Mouse (Mus musculus): Measurements from ENCODE around the gene Slc39a13. TPM values are rescaled to one million over a fixed set of nuclear protein-coding genes. Genes with fewer than 3 reads are reported as not detected.

The Slc39a13 gene
- total RNA-seq, 2 experiments from 2014 or later, result 27.6 to 36.6 TPM

DNA sequence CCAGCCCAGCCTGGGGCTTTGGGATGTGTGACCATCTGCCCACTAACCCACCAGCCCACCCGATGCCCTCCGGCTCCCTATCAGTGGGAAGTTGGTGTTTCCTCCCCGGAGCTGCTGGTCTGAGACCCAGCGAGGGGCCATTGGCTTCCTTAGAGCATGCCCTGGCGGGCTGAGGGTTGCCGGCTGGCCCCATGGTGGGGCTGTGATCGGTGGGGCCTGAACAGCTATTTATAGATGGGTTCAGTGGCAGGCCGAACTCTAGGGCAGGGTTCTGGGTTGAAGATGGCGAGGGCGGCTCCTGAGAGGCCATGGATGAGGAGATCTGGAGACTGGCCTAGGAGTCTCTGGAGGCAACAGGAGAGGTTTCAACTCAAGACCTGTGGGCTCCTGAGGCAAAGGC is 26.8 kb upstream of the Slc39a13 start:
- DNase-seq (ENCODE audit: low spot score in 2 of 2), result no peak
- intact Hi-C loops (cut with DNase I), result no loop called here

DNA sequence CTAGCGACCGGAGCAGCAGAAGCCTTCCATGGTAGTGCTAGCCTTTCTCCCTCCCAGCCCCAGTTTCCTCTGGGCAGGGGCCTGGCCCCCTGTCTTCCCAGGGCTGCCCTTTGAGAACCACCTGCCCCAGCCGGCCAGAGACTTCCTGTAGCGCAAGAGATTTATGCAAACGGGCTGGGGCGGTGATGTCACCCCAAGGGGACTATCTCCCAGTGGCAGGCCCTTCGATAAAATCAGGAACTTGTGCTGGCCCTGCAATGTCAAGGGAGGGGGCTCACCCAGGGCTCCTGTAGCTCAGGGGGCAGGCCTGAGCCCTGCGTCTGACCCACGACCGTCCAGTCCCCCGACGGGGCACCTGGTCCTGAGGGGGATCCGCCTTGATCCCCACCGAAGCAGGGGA is 26.3 kb upstream of the Slc39a13 start:
- DNase-seq (ENCODE audit: low spot score in 2 of 2), result no peak
- intact Hi-C loops (cut with DNase I), result no loop called here

DNA sequence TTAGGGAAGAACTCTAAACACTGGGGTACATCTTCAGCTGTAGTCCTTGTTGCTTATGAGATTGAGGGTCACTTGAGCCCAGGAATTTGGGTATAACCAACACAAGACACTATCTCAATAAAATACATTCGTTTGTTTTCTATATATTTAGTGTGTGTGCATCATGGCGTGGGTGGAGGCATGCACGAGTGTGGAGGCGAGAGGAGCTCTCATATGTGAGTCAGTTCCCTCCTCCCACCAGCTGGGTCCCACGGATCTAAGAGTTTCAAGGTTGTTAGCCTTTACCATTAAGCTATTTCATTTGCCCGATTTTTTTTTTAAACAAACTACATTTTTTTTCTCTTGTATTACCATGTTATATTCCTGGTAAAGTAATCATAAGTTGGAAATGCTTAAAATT is 20.6 kb upstream of the Slc39a13 start:
- no peak for DNase-seq (ENCODE audit: low spot score in 2 of 2)
- intact Hi-C loops (cut with DNase I), result no loop called here

DNA sequence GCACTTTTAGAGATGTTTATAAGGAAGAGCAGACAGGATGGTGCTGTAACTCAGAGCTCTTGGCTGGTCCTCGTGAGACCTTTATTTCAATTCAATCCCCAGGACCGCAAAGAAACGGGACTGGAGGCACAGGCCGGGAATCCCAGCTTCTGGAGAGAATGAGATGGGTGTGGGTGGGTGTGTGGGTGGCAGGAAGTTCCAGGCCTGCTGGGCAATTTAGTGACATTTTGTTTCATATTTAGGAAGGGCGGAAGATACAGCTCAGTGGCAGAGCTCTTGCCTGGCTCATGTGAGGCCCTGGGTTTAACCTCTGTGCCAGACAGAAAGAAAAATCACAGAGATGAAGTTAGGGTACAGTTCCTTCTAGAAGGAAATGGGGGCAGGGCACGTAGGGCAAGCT is 20.0 kb upstream of the Slc39a13 start:
- intact Hi-C loops (cut with DNase I), result no loop called here
- no peak for DNase-seq (ENCODE audit: low spot score in 2 of 2)

DNA sequence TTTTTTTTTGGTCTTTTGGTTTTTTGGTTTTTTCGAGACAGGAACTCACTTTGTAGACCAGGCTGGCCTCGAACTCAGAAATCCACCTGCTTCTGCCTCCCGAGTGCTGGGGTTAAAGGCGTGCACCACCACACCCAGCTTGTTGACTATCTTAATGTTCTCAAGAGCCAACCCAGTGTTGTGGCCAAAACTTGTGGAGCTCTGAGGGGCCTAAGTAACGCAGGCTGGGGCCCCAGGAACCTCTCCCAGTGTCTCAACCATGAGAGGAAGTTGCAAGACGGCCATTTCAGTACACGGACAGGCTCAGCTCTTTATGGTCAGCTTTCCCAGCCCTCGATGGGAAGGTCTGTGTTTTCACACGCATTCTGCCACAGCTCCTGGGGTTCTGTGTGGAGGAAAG is 18.8 kb upstream of the Slc39a13 start:
- no peak for DNase-seq (ENCODE audit: low spot score in 2 of 2)
- intact Hi-C loops (cut with DNase I), result no loop called here

DNA sequence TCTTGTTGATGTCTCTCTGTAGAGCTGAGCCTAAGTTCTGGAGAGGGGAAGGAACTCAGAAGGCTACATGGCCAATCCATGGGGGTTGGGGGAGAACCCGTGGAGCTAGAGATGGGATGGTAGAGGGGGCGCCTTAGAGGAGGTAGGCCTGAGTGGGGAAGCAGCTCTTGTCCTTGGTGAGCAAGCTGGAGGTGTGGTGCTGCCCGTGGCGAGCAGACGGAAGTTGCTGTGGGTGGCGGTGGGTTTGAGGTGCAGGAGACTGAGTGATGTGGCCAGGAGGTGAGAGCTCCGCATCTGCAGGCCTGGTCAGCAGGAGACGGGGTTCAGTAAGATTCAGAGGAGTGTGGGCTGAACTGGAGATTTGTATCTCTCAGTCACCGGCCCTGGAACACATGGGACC is 17.2 kb upstream of the Slc39a13 start:
- intact Hi-C loops (cut with DNase I), result no loop called here
- no peak for DNase-seq (ENCODE audit: low spot score in 2 of 2)

DNA sequence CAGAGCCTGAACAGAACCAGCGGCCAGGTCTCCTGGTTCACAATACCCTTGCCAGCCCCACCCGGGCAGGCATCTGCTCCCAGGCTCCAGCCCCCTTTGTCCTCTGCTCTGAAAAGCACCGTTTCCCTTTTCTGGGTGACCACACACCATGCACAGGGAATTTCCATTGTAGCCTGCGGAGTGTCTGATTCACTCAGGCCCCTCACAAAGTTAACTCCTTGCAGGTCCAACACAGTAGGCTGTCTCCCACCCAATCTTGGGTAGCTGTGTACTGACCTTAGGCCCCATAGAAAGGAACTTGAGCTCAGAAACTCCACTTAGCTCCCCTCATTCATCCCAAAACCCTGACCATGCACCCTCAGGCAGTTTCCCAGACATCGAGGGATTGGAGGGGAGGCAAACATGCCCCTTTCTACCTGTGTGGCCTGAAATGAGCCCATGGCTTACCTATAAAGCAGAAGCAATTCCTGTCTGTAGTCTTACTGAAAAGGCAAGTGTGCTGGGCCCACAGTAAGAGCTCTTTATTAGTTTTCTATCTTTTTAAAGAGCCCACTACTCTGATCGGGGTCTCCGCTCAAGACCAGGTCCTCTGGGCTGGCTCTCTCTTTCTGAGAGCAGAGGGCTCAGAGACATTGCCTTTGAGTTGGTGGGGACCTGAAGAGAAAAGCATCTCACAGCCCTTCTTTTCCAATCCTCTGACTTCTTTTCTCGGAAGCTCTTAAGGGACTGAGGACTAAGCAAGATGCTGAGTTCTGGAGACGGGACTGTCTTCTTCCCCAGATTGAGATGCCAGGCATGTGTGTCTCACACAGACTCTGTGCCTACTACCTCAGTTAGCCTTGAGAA is 16.4 kb upstream of the Slc39a13 start:
- intact Hi-C loops (cut with DNase I), result no loop called here
- DNase-seq (ENCODE audit: low spot score in 2 of 2), result no peak

DNA sequence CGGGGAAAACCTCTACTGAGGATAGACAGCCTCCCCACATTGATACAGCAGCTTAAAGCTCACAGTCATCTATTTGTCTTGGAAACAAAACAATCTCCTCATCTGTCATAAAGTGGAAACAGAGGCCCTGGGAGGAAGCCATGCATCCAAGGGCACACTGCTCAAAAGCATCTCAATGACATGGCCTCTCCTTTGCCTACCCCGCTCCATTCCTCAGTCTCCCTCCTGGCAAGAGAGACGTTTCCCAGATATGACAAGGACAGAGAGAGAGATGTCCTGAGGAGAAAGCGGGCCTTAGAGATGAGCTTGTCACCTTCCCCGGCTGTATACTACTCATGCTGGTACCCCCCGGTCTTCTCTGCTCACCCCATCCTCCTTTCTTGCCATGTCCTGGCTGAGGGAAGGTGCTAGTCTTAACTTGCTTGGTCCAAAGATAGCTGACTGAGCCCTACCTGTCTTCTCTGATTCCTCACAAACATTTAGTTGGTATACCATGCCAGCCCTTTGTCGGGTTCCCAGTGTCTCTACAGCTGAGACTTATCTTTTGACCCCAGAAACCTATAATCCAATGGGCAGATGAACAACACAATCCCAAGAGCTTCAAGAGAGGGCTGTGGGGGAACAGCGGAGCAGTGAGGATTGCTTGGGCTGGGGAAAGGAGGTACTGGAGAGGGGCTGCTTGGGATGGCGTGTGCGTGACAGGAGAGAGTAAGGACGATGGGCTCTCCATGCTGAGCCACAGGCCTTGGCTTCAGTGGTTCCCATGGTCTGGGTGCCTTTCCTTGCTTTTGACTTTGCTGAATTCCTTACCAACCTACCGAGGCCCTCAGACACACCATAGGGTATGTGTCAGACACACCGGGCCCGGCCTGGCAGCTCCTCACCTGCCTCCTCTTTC is 15.5 kb upstream of the Slc39a13 start:
- no peak for DNase-seq (ENCODE audit: low spot score in 2 of 2)
- intact Hi-C loops (cut with DNase I), result no loop called here

DNA sequence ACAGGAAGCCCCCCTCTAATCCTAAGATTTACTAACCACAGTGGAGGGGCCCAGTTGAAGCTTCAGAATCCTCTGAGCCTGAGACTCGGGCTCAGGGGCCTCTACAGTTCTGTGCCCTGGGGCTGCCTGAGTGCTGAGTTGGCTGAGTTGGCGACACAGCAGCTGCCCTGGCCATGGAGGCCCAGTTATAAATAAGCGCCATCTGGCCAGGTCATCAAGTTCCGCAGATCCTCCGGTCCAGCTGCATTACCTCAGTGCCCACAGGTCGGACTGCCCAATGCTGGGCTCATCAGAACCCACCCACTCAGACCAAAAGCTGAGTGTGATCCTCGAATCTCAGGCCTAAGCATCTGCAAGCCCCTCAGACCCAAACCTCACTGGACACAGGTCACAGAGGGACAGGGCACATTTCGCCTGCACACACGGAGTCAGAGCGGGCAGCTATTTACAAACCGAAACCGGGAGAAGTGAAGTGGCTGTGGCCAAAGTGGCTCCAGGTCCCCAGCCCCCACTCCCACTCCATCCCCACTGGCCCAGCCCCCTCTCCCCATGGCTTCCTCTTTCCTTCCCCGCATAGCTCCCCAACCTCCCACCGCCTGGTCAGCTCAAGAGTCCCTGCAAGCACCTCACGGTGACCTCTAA is 14.1 kb upstream of the Slc39a13 start:
- intact Hi-C loops (cut with DNase I), result no loop called here
- no peak for DNase-seq (ENCODE audit: low spot score in 2 of 2)

DNA sequence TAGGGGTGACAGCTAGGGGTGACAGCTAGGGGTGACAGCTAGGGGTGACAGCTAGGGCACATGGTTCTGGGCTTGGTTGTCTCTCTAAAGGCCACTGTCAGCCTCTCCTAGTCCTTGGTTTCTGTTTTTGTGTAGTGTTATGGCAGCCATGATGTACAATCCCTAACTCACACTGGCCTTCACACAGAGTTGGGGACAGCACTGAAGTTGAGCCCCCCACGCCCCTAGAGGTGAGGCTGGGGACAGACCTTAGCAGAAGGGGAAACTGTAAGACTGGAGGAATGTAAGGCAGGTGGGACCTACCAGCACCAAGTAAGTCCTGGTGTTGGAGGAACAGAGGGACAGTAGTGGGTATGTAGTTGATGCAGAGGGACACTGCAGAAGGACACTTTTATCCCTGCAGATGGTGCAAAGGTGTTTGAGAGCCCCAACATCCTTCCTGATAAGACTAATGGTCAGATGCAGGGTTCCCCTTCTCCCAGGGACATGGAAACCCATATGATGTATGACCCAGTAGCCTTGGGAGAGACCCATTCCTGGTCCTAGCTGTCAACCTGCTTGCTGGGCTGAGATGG is 13.2 kb upstream of the Slc39a13 start:
- DNase-seq (ENCODE audit: low spot score in 2 of 2), result no peak

DNA sequence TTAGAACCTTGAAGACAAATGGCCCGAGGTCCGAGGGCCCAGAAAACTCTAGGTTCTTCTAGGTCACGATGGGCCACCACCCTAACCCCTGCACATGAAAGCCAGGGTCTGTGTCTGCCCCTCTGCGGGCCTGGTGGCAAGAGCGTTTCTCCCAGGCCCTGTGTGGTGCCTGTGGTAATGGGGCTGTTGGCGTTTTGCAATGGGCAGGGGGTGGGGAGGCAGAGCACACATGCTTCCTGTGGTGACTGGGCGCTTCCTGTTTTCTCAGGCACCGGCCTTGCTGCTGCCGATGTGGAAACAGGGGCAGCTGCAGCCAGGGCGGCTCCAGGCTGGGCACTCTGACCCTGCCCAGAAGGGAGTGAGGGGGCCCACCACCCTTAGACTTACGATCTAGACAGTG is 12.6 kb upstream of the Slc39a13 start:
- intact Hi-C loops (cut with DNase I), result no loop called here
- no peak for DNase-seq (ENCODE audit: low spot score in 2 of 2)

More for the DNA sequence above, 13.2 kb upstream of the Slc39a13 start:
- intact Hi-C loops (cut with DNase I), result no loop called here

DNA sequence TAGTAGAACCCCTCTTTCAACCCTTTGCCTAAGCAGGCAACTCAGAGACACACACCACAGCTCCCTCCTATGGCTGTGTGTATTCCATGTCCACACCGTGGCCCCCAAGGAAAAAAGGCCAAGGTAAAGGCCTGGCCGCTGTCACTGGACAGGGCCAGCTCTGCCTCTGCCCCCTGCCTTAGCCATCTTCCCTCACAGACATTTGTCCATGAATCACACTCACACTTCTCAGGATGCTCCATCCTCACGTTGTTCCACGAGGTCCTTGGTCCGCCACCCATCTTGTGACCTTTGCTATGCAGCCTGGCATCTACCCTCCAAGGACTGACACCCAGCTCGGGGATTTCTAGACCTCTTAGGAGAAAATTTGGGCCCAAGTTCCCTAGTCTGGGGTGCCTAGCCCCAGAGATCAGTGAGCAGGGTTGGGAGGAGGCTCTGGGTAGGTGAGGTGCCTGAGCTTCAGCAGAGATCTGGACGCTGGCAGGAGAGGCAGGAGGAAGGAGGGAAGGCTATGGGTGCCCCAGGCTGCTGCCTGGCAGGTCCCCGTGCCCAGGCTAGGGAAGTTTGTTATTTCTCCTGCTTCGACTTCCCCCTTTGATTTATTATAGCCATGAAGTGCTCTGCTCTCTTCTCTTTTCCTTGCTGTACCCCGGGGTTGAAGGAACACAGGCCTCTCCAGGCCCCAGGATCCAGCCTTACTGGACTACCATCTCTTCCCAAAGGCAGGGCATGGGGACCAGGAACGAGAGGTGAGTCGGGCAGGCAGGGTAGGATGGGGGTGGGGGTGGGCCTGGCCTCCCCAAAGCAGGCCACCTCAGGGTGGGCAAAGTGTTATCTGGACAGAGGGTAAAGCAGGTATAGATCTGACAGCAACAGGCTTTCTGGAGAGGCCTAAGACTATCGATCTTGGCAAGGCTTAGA is 11.8 kb upstream of the Slc39a13 start, which contains the start of gene Spi1:
Gene Spi1 (plus strand): TSS at position 616 of the 921 bp plus-strand sequence.
- no peak for DNase-seq (ENCODE audit: low spot score in 2 of 2)
- intact Hi-C loops (cut with DNase I), result no loop called here

DNA sequence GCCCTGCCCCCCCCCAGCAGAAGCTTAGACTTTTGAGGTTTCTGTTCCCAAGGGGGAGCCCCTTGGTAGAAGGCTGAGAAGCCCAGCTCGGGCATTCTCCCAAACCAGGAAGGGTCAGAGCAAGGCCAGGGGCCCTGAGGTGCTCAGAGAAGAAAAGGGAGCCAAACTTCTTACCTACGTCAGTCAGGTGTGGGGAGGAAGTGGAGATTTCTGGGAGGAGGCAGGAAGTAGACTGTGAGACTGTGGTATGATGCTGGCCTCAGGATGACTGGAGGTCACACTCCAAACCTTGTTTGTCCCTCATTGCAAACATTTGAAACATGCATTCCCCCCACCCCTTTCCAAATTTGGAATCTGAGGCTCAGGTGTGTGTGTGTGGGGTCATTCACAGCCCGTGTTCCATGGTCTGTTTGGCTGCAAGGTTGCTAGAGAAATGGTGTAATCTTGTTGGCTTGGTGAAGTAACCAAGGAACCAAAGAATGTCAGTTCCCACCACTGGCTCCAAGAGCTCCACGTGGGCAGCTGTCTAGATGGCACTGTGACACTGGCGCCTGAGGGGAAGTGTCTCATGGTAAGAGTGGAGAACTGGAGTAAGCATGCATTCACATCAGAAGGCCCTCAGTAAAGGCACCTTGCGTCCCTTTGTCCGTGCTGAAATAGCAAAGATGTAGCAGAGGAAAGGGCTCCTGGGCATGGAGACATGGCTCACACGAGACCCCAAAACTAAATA is 10.7 kb upstream of the Slc39a13 start:
- DNase-seq (ENCODE audit: low spot score in 2 of 2), result no peak
- intact Hi-C loops (cut with DNase I), result no loop called here

DNA sequence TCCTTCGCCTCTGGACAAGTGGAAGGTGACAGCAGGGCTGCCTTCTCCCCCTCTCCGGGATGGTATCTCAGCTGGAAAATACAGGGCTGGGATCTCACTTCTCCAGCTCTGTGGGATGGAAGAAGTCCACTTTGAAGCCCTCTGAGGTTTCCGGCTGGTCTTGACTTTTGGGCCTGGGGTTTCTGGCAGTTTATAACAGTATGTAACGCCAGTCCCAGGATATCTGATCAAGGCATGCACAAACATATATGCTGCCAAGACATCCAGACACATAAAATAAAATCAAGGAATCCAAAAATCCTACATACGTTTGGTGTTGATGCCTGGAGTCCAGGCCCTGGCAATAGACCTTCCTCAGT is 8.8 kb upstream of the Slc39a13 start:
- no peak for DNase-seq (ENCODE audit: low spot score in 2 of 2)
- intact Hi-C loops (cut with DNase I), result no loop called here

DNA sequence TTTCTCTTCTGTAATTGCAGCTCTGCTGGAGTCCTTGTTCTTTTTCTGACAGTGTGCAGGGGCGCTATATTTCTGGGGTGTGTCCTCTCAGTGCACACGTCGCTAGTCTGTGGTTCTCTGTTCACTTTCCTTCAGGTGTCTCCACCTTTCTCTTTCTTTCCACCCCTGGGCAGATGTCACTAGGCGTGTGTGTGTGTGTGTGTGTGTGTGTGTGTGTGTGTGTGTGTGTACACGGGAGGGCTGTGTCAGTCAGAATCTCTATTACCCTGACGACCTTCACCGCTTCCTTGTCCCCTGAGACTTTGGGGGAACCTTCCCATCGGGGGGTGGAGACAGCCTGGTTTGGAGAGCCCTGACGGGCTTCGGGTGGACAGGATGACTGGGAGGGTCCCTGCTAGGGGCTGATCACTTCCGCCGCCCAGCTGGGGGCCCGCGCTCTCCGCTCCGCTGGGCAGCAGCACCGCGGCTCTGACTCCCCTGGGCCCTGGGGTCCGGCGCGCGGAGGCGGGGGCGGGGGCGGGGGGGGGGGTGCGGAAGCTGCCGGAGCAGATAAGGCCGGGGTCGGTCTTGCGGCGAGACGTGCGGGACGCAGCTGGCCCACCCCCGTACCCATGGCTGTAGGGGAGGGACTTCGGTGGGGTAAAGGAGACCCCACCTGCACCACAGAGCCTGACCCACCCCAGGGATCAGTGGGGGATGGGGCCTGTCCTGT is 8.3 kb upstream of the Slc39a13 start:
- DNase-seq (ENCODE audit: low spot score in 2 of 2), result no peak
- intact Hi-C loops (cut with DNase I), result no loop called here

DNA sequence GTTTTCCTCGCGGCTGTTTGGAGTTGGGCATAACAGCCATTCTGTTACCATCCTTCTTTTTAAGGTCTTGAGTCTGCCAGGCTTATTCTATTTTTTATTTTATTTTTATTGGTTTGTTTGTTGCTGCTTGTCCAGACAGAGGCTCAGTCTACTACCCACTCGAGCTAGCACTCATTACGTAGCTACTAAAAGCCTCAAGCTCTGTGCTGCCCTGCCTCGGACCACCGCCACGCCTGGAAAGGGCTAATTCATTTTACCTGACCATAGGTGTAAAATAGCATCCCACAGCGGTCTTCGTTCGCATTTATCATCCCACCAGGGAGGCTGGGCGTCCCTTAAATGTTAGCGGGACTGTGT is 7.7 kb upstream of the Slc39a13 start:
- intact Hi-C loops (cut with DNase I), result no loop called here
- no peak for DNase-seq (ENCODE audit: low spot score in 2 of 2)

DNA sequence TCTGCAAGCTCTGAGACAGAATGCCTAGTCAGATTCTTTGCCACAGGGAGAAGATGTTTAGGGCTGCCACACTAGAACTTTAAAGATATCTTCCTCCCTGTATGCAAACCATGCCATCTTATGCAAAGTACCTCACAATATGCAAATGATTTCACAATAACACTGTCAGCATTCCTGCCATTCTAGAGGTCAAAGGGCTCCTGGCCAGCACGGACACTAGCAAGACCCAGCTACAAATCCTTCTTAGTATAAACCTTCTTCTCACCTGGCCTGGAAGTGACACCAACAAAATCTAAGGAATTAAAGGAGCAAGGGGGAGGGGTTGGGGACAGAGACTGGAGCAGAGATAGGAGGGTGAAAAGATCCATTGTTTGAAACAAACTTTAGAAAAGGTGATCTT is 1.9 kb upstream of the Slc39a13 start:
- intact Hi-C loops (cut with DNase I), result no loop called here
- no peak for DNase-seq (ENCODE audit: low spot score in 2 of 2)

DNA sequence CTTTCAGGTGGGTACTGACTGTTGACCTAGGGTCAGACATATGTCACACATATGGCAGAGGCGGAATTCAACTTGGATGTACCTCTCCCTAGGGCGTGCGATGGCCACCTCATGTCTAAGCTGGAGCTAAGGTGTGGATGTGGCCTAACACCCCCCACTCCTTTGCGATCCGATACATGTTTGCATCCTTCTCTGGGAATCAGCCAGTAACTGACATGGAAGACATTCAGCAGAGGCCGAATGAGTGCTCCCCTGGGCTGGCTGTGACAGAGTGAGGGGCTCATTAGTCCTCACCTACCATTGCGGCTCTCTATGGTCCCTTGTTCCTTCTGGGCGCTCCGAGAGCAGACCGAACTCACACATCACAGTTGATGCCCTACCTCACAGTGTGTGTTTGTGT is 842 bp upstream of the Slc39a13 start:
- intact Hi-C loops (cut with DNase I), result no loop called here

More for the DNA sequence above, 842 bp upstream of the Slc39a13 start:
- no peak for DNase-seq (ENCODE audit: low spot score in 2 of 2)

Data from left cerebral cortex, postnatal 36 days (tissue).